Mouse (Mus musculus): Measurements from ENCODE around the gene 4930562C15Rik.

The 4930562C15Rik gene

GRCm38 (mm10) chr16:4861392-4861791, 26.2 kb downstream of the 4930562C15Rik start:
- DNase-seq (ENCODE audit: low read depth, low spot score) = no peak

DNA sequence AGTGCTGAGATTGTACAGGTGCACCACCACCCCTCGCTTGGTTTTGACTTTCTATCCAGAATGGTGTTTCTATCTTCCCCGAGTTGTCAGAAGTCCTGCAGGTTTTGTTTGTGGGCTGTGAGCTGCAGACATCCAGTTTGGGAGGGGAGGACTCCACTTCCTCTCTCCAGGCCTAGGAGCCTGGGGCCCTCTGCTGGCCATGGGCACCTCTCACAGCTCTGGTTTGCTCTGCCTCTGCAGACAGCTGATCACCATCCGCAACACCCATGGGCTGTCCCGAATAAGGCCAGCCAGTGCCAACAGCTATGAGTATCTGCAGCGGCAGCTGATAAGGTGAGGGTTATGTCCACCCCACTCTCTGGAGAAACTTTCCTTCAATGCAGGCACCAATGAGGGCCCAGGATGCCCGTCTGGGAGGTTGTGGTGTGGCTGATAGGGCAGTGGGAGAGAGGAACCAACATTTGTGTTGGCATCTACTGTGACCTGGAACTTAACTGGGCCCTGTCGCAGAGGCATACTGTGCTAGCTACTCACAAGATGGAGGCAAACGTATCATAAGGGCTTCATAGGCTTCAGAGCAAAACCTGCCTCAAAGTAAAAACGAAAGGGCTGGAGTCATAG, 27.8 kb downstream of the 4930562C15Rik start:
- peak; percentile 87 for DNase-seq (ENCODE audit: low read depth, low spot score)

- no peak for DNase-seq (ENCODE audit: low read depth, low spot score)
These were observed 28.5 kb downstream of the 4930562C15Rik start for GRCm38 (mm10) chr16:4863742-4864141.

- DNase-seq (ENCODE audit: low read depth, low spot score) = no peak
These were observed 31.0 kb downstream of the 4930562C15Rik start for GRCm38 (mm10) chr16:4866101-4866695.

- no peak for DNase-seq (ENCODE audit: low read depth, low spot score)
These were observed 35.3 kb downstream of the 4930562C15Rik start for GRCm38 (mm10) chr16:4870490-4870889.

DNA sequence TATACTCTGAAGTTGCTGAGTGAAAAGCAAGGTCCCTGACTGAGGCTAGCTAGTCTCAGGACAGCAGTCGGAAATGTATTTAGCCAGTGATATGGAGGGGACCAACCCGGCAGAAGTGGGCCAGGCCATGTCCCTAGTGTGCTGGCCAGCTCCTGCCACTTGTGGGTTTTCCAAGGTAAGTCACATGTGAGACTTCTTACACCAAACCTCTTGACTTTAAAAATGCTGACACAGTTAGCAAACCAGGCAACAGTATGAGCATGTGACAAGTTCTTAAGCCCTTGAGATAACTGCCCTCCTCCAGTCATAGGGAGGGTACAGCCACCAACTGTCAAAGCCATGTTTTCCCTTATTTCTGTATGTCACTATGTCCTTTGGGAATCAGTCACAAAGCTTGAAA, 36.7 kb downstream of the 4930562C15Rik start:
- DNase-seq (ENCODE audit: low read depth, low spot score) = no peak

GRCm38 (mm10) chr16:4875198-4876032, 40.2 kb downstream of the 4930562C15Rik start:
- no peak for DNase-seq (ENCODE audit: low read depth, low spot score)

GRCm38 (mm10) chr16:4876033-4876680, 40.9 kb downstream of the 4930562C15Rik start:
- peak; percentile 59 for DNase-seq (ENCODE audit: low read depth, low spot score)

- DNase-seq (ENCODE audit: low read depth, low spot score) = no peak
These were observed 42.0 kb downstream of the 4930562C15Rik start for GRCm38 (mm10) chr16:4877195-4877594.

GRCm38 (mm10) chr16:4877701-4878100, 42.5 kb downstream of the 4930562C15Rik start:
- DNase-seq (ENCODE audit: low read depth, low spot score) = no peak

DNA sequence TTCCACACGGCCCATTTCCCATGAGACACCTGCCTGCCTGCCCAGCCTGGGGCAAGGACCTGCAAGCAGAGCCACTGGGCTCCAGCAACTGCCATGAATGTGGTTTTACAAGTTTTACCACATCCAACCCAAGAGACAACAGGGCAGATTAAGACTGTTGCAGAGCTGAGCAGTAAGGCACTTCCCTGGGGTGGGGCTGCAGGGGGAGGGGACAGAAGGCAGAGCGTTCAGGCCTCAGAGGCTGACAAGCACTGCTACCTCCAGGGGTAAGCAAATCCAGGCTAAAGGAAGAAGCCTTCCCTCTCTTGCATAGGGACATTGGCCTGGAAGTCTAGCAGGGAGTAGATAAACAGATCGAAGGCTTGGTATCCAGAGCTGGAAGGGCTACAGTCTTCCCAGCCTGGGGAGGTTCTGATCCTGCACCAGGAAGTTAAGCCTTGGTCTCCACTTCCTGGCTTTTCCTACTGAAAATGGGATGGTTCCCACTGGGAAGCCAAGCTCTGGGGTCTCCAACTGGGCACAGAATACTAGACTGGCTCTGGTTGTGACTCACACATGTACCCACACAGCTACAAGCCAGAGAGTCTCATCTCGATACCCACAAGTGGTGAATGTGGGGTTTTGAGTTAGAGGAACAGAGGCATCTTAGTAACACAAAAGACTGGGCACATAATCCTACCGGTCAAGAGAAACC, 43.1 kb downstream of the 4930562C15Rik start:
- DNase-seq (ENCODE audit: low read depth, low spot score) = no peak

- DNase-seq (ENCODE audit: low read depth, low spot score) = peak; percentile 74
These were observed 44.0 kb downstream of the 4930562C15Rik start for GRCm38 (mm10) chr16:4879101-4879707.

DNA sequence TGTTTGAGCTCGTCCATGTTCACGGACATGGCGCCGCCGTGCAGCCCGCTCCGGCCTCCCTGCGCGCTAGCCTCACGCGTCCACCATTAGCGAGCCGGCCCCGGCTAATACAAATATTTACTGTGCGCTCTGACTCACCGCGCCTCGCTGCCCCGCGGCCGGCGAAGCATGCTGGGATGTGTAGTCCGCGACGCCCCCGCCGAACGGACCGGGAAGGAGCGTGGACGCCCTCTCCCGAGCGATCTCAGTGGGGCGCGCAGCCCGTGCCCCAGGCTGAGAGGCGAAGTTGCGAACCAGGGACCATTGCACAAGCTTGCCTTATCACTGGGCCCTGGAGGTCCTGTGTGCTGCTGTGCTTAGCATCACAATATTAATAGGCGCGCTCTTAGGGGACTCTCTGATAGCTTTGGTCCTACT, 44.5 kb downstream of the 4930562C15Rik start:
- peak; percentile 96 for DNase-seq (ENCODE audit: low read depth, low spot score)

DNA sequence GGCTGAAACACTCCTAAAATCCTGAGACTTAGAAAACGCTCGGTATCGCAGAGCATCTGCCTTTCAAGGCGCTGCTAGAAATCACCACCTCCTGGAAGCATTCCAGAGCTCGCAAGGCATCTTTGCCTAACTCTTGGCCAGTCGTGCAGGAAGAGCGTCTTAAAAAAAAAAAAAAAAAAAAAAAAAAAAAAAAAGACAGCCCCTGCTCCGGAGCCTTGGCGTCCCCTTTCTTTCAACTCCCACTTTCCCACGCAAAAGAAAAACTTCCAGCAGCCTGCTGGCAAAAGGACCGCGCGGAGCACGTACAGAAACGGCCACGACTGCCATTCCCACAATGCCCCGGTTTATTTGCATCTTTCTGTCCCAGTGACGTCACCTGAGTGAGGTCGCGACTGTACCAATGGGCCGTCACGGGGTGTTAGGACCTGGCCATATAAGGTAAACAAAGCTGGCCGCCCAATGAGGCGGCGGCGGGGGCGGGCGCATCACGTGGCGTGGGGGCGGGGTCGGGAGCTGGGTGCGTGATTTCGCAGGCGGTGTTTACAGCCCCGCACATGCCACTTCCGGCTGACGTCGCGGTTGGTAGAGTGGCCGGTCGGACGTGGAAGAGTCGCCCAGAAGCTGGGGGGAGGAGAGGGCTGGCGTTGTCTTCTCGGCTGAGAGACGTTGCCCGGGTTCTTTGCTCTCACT, 45.1 kb downstream of the 4930562C15Rik start, which contains the start of gene Ubald1:
Gene Ubald1, minus strand, starts transcription at position 180 of the 690 bp plus-strand sequence.
- DNase-seq (ENCODE audit: low read depth, low spot score) = peak; percentile 100

DNA sequence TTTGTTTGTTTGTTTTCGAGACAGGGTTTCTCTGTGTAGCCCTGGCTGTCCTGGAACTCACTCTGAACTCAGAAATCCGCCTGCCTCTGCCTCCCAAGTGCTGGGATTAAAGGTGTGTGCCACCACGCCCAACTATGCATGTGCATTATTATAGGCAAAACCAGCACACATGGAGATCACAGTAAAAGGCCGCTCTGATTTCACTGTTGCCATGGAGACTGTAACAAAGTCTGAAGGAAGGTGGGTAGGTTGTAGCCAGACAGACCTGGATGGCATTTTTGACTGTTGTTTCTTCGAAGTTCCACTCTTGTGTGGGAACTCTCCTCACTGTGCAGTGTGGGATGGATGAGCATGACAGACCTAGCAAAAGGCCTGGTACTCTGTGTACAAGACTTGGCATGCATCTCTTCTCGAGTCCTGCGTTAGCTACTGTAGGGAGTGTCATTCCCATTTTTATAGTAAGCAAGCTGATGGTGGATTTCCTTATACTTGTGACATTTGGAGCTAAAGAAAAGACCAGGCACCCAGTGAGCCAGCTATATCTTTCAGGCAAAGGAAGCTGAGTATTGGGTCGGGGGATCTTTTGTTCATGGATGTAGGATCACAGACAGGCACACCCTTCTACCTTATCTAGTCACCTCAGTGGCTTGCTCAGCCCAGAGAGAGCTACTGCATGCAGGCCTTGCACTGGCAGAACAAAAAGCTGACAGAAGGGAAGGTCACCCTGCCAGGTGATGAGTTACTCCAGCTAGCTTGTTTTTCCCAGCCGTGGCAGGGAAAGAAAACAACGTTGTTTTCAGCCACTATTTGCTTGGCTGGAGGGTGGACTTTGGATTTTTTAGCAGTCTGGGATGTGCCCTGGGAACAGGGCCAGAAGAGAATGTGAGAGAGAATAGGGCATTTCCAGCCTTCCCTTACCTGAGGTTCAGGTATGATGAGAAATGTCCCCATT, 46.5 kb downstream of the 4930562C15Rik start:
- peak; percentile 59 for DNase-seq (ENCODE audit: low read depth, low spot score)

GRCm38 (mm10) chr16:4884930-4885329, 49.7 kb downstream of the 4930562C15Rik start:
- no peak for DNase-seq (ENCODE audit: low read depth, low spot score)

DNA sequence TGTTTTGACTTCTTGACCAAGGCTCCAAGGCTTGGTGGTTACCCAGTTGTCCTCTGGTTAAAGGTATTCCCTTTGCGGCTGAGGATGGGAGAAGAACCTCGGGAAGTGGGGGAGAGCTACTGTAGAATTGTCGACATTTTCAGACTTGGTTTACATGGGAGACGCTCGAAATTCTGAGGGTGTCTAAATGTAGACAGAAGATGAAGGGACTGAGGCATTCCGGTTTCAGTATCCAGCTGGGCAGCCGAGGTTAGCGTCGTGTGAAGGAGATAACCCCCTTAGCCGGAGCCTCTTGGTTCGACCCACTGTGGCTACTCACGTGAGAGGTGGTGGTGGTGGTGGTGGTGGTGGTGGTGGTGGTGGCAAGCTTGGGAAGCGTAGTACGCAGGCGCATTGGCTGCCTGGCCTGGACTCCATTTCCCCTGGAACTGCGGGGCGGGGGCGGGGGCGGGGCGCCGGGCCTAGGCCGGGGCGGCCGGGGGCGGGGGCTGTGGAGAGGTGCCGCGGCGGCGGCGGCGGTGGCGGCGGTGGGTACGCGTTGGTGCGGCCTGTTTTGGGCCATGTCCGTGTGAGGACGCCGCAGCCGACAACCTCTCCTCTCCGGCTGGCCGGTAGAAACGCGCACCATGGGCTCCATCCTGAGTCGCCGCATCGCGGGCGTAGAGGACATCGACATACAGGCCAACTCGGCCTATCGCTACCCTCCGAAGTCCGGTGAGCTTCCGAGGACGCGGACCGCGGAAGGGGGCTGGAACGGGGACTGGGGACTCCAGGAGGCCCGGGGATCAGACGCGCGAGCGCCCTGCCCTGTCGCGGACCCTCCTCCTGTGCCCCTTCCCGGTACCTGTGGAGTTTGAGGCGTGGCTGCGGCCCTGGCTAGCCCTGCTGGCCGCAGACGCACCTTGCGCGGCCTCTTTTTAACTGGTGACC, 50.8 kb downstream of the 4930562C15Rik start, which contains the start of gene Mgrn1:
Gene Mgrn1, plus strand, starts transcription at position 490 of the 930 bp plus-strand sequence.
- DNase-seq (ENCODE audit: low read depth, low spot score) = peak; percentile 98

DNA sequence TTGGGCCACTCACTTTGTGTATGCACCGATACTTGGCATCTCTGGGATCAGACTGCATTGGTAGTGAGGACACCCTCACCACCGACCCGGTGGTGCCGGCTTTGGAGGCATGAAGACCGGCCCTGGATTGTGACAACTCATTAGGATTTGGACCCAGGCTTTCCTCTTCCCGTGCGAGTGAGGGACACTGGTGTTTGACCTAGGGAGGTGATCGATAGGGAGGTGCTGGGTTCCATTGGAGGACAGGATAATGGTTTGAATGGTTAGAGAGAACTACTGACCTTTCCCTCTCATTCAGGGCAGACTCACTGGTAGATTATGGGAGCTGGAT, 51.4 kb downstream of the 4930562C15Rik start:
- no peak for DNase-seq (ENCODE audit: low read depth, low spot score)

Measured in brain, adult 2 months (tissue).